Mouse (Mus musculus): Measurements from ENCODE around the gene Ppcdc. TPM values are rescaled to one million over a fixed set of nuclear protein-coding genes. Genes with fewer than 3 reads are reported as not detected.
A peak's percentile ranks its signal among the peaks of the same experiment; 100 is the strongest.

Ppcdc gene
- polyA plus RNA-seq, 1 experiment from 2014 or later: 14.2 TPM

- H3K4me1 ChIP-seq (replicated peaks; ENCODE audit: control insufficient read depth, insufficient read depth): no peaks in the 10 kb centered on the region; the same call in 1 of the 2 replicates
- no peak for TF ChIP-seq EP300 (optimal IDR thresholded peaks at IDR 0.05)
- TF ChIP-seq CTCF (IDR thresholded peaks at IDR 0.05; ENCODE audit: low read depth): no peak
- DNase-seq (ENCODE audit: low spot score) (no peak), ATAC-seq (ENCODE audit: low FRiP score, low TSS enrichment) (no peak)
- no peaks in the 10 kb centered on the region for H3K36me3 ChIP-seq (ENCODE audit: control insufficient read depth, insufficient read depth, low read length)
- no peak overlapping the region for H3K9ac ChIP-seq (ENCODE audit: low read length)
- H3K4me3 ChIP-seq (ENCODE audit: low read depth, low read length): no peak overlapping the region
- WGBS: 65% methylated on average over 3 of the region's 3 CpGs
- no peak overlapping the region for H3K27ac ChIP-seq (replicated peaks)
- H3K4me2 ChIP-seq (replicated peaks; ENCODE audit: low read depth): no peak overlapping the region
- no peaks in the 10 kb centered on the region for H3K9me3 ChIP-seq (ENCODE audit: control insufficient read depth, low read length)
- no peaks in the 10 kb centered on the region for H3K27me3 ChIP-seq (ENCODE audit: control insufficient read depth, insufficient read depth, low read length)
Observed at GRCm38 (mm10) chr9:57343752-57344151, 96.2 kb downstream of the Ppcdc start.

DNA sequence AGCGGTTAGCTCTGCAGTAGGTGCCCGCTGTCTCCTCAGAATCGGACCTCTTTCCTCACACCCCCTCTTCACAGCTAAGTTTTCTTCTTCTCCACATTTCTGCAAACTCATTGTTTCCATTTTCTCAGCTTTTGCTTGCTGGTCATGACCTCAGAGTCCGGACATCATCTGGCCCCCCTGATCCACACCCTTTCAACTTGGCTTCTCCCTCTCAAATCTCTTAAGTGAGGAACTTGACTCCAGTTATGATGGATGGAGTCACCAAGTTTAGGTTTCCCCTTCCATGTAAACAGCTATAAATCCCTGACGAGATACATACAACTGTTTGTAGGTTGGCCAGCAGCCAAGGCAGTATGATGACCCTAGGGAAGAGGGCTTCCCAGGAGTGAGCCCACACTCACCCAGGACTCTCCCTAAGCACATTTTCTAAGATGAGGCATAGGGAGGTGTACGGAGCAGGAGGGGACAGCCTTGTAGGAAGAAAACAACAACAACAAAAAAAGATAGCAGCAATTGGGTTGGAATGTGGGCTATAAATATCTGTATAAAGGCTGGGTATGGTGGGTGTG is 96.9 kb downstream of the Ppcdc start:
- TF ChIP-seq CTCF (IDR thresholded peaks at IDR 0.05; ENCODE audit: low read depth) (no peak), EP300 (optimal IDR thresholded peaks at IDR 0.05) (no peak)
- no peaks in the 10 kb centered on the region; the same call in 1 of the 2 replicates for H3K4me1 ChIP-seq (replicated peaks; ENCODE audit: control insufficient read depth, insufficient read depth)
- WGBS: 46% methylated on average over 6 of the region's 6 CpGs
- no peak overlapping the region for H3K9ac ChIP-seq (ENCODE audit: low read length)
- H3K4me3 ChIP-seq (ENCODE audit: low read depth, low read length): no peak overlapping the region
- no peaks in the 10 kb centered on the region for H3K27me3 ChIP-seq (ENCODE audit: control insufficient read depth, insufficient read depth, low read length)
- ATAC-seq (ENCODE audit: low FRiP score, low TSS enrichment) (no peak), DNase-seq (ENCODE audit: low spot score) (no peak)
- H3K27ac ChIP-seq (replicated peaks): no peak overlapping the region
- H3K36me3 ChIP-seq (ENCODE audit: control insufficient read depth, insufficient read depth, low read length): no peaks in the 10 kb centered on the region
- H3K4me2 ChIP-seq (replicated peaks; ENCODE audit: low read depth): no peak overlapping the region
- H3K9me3 ChIP-seq (ENCODE audit: control insufficient read depth, low read length): no peaks in the 10 kb centered on the region

- 0 out of 2 replicates have a peak, but pooled peaks have one; percentile 47 for ATAC-seq (ENCODE audit: low FRiP score, low TSS enrichment)
- no peak for DNase-seq (ENCODE audit: low spot score)
- Histone ChIP-seq H3K4me3 (ENCODE audit: low read depth, low read length) (no peak overlapping the region), H3K9me3 (ENCODE audit: control insufficient read depth, low read length) (no peaks in the 10 kb centered on the region), H3K4me2 (replicated peaks; ENCODE audit: low read depth) (no peak overlapping the region), H3K27me3 (ENCODE audit: control insufficient read depth, insufficient read depth, low read length) (no peaks in the 10 kb centered on the region), H3K9ac (ENCODE audit: low read length) (no peak overlapping the region), H3K27ac (replicated peaks) (no peak overlapping the region), H3K36me3 (ENCODE audit: control insufficient read depth, insufficient read depth, low read length) (no peaks in the 10 kb centered on the region), H3K4me1 (replicated peaks; ENCODE audit: control insufficient read depth, insufficient read depth) (no peaks in the 10 kb centered on the region; the same call in 1 of the 2 replicates)
- WGBS: 61% methylated on average over 3 of the region's 3 CpGs
- TF ChIP-seq EP300 (optimal IDR thresholded peaks at IDR 0.05): no peak
- TF ChIP-seq CTCF (IDR thresholded peaks at IDR 0.05; ENCODE audit: low read depth): no peak
Observed at GRCm38 (mm10) chr9:57342186-57342585, 97.7 kb downstream of the Ppcdc start.

GRCm38 (mm10) chr9:57340361-57340760 is 99.6 kb downstream of the Ppcdc start:
- H3K9me3 ChIP-seq (ENCODE audit: control insufficient read depth, low read length): no peaks in the 10 kb centered on the region
- no peaks in the 10 kb centered on the region; the same call in 1 of the 2 replicates for H3K4me1 ChIP-seq (replicated peaks; ENCODE audit: control insufficient read depth, insufficient read depth)
- ATAC-seq (ENCODE audit: low FRiP score, low TSS enrichment) (no peak), DNase-seq (ENCODE audit: low spot score) (no peak)
- H3K4me2 ChIP-seq (replicated peaks; ENCODE audit: low read depth): no peak overlapping the region
- H3K9ac ChIP-seq (ENCODE audit: low read length): no peak overlapping the region
- 96% methylated on average over 5 of the region's 5 CpGs for WGBS
- H3K36me3 ChIP-seq (ENCODE audit: control insufficient read depth, insufficient read depth, low read length): no peaks in the 10 kb centered on the region
- no peak for TF ChIP-seq EP300 (optimal IDR thresholded peaks at IDR 0.05)
- no peak for TF ChIP-seq CTCF (IDR thresholded peaks at IDR 0.05; ENCODE audit: low read depth)
- no peak overlapping the region for H3K4me3 ChIP-seq (ENCODE audit: low read depth, low read length)
- no peaks in the 10 kb centered on the region for H3K27me3 ChIP-seq (ENCODE audit: control insufficient read depth, insufficient read depth, low read length)
- no peak overlapping the region for H3K27ac ChIP-seq (replicated peaks)

DNA sequence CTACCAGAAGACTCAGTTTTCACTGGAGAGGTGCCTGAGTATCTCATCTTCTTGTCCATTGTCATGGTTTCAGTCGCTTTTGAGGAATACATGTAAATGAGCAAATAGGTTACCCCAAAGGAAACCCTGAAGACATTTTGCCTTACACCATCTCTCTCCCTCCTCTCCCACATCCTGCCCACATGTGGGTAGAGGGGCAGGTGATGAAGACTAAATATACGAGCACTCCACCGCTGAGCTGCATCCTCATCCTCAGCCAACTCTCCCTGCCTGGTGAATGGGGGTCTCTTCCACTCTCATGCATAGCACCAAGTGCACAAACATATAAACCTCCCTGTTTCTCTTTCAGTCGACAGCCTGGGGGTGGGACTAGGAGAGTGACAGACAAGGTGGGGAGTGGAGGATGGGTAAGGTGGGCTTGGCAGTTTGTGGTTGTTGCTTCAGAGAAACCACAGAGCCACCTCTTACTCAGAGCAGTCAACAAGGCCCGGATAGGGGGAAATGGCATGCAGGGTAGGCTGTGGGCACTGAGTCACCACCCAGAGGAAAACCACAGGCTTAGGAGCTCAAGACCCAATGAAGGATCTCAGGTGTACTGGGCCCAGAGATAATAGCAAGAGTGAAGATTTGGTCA is 100.2 kb downstream of the Ppcdc start:
- TF ChIP-seq EP300 (optimal IDR thresholded peaks at IDR 0.05): no peak
- no peak for TF ChIP-seq CTCF (IDR thresholded peaks at IDR 0.05; ENCODE audit: low read depth)
- Histone ChIP-seq H3K36me3 (ENCODE audit: control insufficient read depth, insufficient read depth, low read length) (no peaks in the 10 kb centered on the region), H3K27me3 (ENCODE audit: control insufficient read depth, insufficient read depth, low read length) (no peaks in the 10 kb centered on the region), H3K9me3 (ENCODE audit: control insufficient read depth, low read length) (no peaks in the 10 kb centered on the region), H3K4me2 (replicated peaks; ENCODE audit: low read depth) (no peak overlapping the region), H3K27ac (replicated peaks) (no peak overlapping the region), H3K9ac (ENCODE audit: low read length) (no peak overlapping the region), H3K4me3 (ENCODE audit: low read depth, low read length) (no peak overlapping the region), H3K4me1 (replicated peaks; ENCODE audit: control insufficient read depth, insufficient read depth) (no peaks in the 10 kb centered on the region; the same call in 1 of the 2 replicates)
- 75% methylated on average over 5 of the region's 5 CpGs for WGBS
- DNase-seq (ENCODE audit: low spot score) (no peak), ATAC-seq (ENCODE audit: low FRiP score, low TSS enrichment) (no peak)

- no peaks in the 10 kb centered on the region for H3K36me3 ChIP-seq (ENCODE audit: control insufficient read depth, insufficient read depth, low read length)
- H3K4me1 ChIP-seq (replicated peaks; ENCODE audit: control insufficient read depth, insufficient read depth): no peaks in the 10 kb centered on the region; the same call in 1 of the 2 replicates
- DNase-seq (ENCODE audit: low spot score) (no peak), ATAC-seq (ENCODE audit: low FRiP score, low TSS enrichment) (no peak)
- no peaks in the 10 kb centered on the region for H3K27me3 ChIP-seq (ENCODE audit: control insufficient read depth, insufficient read depth, low read length)
- TF ChIP-seq CTCF (IDR thresholded peaks at IDR 0.05; ENCODE audit: low read depth): no peak
- no peak for TF ChIP-seq EP300 (optimal IDR thresholded peaks at IDR 0.05)
- H3K9ac ChIP-seq (ENCODE audit: low read length): no peak overlapping the region
- H3K27ac ChIP-seq (replicated peaks): no peak overlapping the region
- WGBS: 70% methylated on average over 1 of the region's 1 CpGs
- H3K4me3 ChIP-seq (ENCODE audit: low read depth, low read length): no peak overlapping the region
- no peaks in the 10 kb centered on the region for H3K9me3 ChIP-seq (ENCODE audit: control insufficient read depth, low read length)
- H3K4me2 ChIP-seq (replicated peaks; ENCODE audit: low read depth): no peak overlapping the region
Observed at GRCm38 (mm10) chr9:57338706-57339105, 101.2 kb downstream of the Ppcdc start.

Other genes with a start within 250 kb of the Ppcdc start
- 0.05 TPM in 1 of 2 replicates, not detected in the other for gene Trcg1, start 203.6 kb downstream of the Ppcdc start, polyA plus RNA-seq (2015; fragmentation: Nextera tagmentation; extraction: Ambion mirVana)
- 10.4 and 10.9 TPM in 2 replicates for gene 1700017B05Rik, start 177.5 kb downstream of the Ppcdc start, polyA plus RNA-seq (2015; fragmentation: Nextera tagmentation; extraction: Ambion mirVana)
- 42.4 and 48.7 TPM in 2 replicates for gene Scamp5, start 27.9 kb upstream of the Ppcdc start, polyA plus RNA-seq (2015; fragmentation: Nextera tagmentation; extraction: Ambion mirVana)
- gene Rpp25, start 63.9 kb upstream of the Ppcdc start, polyA plus RNA-seq (2015; fragmentation: Nextera tagmentation; extraction: Ambion mirVana): 24.3 and 26.5 TPM in 2 replicates
- 991 and 1,062 TPM in 2 replicates for gene Cox5a, start 81.2 kb upstream of the Ppcdc start, polyA plus RNA-seq (2015; fragmentation: Nextera tagmentation; extraction: Ambion mirVana)
- gene Fam219b, start 97.4 kb upstream of the Ppcdc start, polyA plus RNA-seq (2015; fragmentation: Nextera tagmentation; extraction: Ambion mirVana): 12.4 and 13.0 TPM in 2 replicates
- gene Mpi, start 112.6 kb upstream of the Ppcdc start, polyA plus RNA-seq (2015; fragmentation: Nextera tagmentation; extraction: Ambion mirVana): 24.6 and 26.1 TPM in 2 replicates
- gene Scamp2, start 120.8 kb upstream of the Ppcdc start, polyA plus RNA-seq (2015; fragmentation: Nextera tagmentation; extraction: Ambion mirVana): 102 and 104 TPM in 2 replicates
- gene Ulk3, start 149.3 kb upstream of the Ppcdc start, polyA plus RNA-seq (2015; fragmentation: Nextera tagmentation; extraction: Ambion mirVana): 8.4 and 8.6 TPM in 2 replicates
- not detected in 2 replicates for gene Cplx3, start 166.2 kb upstream of the Ppcdc start, polyA plus RNA-seq (2015; fragmentation: Nextera tagmentation; extraction: Ambion mirVana)
- gene Lman1l, start 180.7 kb upstream of the Ppcdc start, polyA plus RNA-seq (2015; fragmentation: Nextera tagmentation; extraction: Ambion mirVana): not detected in 2 replicates
- gene Csk, start 213.5 kb upstream of the Ppcdc start, polyA plus RNA-seq (2015; fragmentation: Nextera tagmentation; extraction: Ambion mirVana): 20.7 and 23.9 TPM in 2 replicates
- not detected in 2 replicates for gene Cyp1a2, start 243.6 kb upstream of the Ppcdc start, polyA plus RNA-seq (2015; fragmentation: Nextera tagmentation; extraction: Ambion mirVana)
- 0.07 and 0.11 TPM in 2 replicates for gene Cyp1a1, start 247.8 kb upstream of the Ppcdc start, polyA plus RNA-seq (2015; fragmentation: Nextera tagmentation; extraction: Ambion mirVana)

Measured in stomach, postnatal 0 days (tissue).